20 mouse cellular contexts compared by ENCODE assay signal in the genomic region with DNA sequence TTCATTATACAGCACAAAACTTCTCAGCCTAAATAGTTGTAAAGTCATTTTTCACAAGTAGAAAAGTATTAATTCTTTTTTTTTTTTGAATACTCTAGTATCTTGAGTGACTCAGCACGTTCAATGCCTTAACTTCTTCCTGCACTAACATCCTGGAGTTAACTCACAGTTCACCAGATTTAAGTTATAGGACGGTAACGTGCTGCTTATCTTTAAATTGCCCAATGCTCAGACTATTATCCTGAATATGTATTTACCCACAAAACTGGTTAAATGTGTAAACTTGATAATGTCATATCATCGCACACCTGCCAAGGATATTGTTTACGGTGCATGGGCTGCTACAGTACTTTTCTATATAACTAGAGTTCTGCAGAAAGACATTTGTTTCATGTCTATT.
"Had no signal": no experiment of that assay in that cellular context is flagged by ENCODE, and none has a peak within 500 bp of the region (broad histone marks: within the 10 kb centered on the region; RNA-seq: fewer than 3 reads in every experiment).

No protein-coding gene starts in this region.

- H3K27me3 ChIP-seq: lung, embryonic 15.5 days; megakaryocyte, embryonic 14.5 days; midbrain, embryonic 12.5 days; neural tube, embryonic 13.5 days; neural tube, embryonic 15.5 days; stomach, embryonic 15.5 days had no signal

- H3K4me3 ChIP-seq: lung, embryonic 15.5 days; megakaryocyte, embryonic 14.5 days; midbrain, embryonic 10.5 days; midbrain, embryonic 12.5 days; myocyte; neural tube, embryonic 13.5 days; neural tube, embryonic 15.5 days; stomach, embryonic 15.5 days had no signal

- DNase-seq: liver, postnatal 0 days; lung, adult 2 months; lung, postnatal 4 days; right cerebral cortex, adult 18-20 months; right cerebral cortex, postnatal 25 days; spleen, adult 18-20 months; thymus, adult 2 months; thymus, postnatal 25 days; thymus, postnatal 4 days had no signal

- ATAC-seq: liver, postnatal 0 days; lung, postnatal 0 days; midbrain, embryonic 16.5 days had no signal

- H3K9ac ChIP-seq: liver, postnatal 0 days; lung, embryonic 15.5 days; midbrain, embryonic 12.5 days; neural tube, embryonic 13.5 days; neural tube, embryonic 15.5 days; stomach, embryonic 15.5 days had no signal

- H3K36me3 ChIP-seq: lung, embryonic 15.5 days; midbrain, embryonic 10.5 days; midbrain, embryonic 12.5 days; neural tube, embryonic 13.5 days; neural tube, embryonic 15.5 days; stomach, embryonic 15.5 days had no signal

- H3K4me2 ChIP-seq: lung, embryonic 15.5 days; midbrain, embryonic 12.5 days; neural tube, embryonic 13.5 days; neural tube, embryonic 15.5 days; stomach, embryonic 15.5 days had no signal

- H3K4me1 ChIP-seq: lung, embryonic 15.5 days; midbrain, embryonic 10.5 days; midbrain, embryonic 12.5 days; neural tube, embryonic 13.5 days; neural tube, embryonic 15.5 days; stomach, embryonic 15.5 days had no signal

- H3K27ac ChIP-seq: lung, embryonic 15.5 days; midbrain, embryonic 10.5 days; midbrain, embryonic 12.5 days; neural tube, embryonic 13.5 days; neural tube, embryonic 15.5 days; stomach, embryonic 15.5 days; stomach, postnatal 0 days had no signal

- H3K9me3 ChIP-seq: lung, embryonic 15.5 days; megakaryocyte, embryonic 14.5 days; midbrain, embryonic 10.5 days; midbrain, embryonic 12.5 days; neural tube, embryonic 13.5 days; neural tube, embryonic 15.5 days; stomach, embryonic 15.5 days had no signal
